Mouse (Mus musculus): ENCODE results near the gene Acot4. TPM values are rescaled to one million over a fixed set of nuclear protein-coding genes. Genes with fewer than 3 reads are reported as not detected.
A peak's percentile ranks its signal among the peaks of the same experiment; 100 is the strongest.

Gene Acot4
- polyA plus RNA-seq, 2 experiments, result 5.0 to 8.4 TPM

DNA sequence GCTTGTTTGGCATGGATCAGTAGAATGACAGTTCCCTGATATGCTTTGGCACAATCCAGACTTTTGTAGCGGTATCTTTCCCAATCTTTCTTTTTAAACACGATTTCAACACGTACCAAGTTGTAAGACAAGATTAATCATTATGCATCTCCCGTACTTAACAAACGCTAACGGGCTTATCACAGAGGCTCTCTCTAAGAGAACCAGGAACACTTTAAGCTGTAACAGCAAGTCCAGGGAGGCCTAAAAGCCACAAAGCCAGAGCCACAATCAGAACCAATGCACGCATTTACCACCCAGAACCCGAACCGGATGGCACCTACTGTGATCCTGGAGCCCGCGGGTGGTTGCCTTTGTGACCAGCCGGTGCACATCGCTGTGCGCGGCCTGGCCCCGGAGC lies 15.0 kb downstream of the Acot4 start:
- Histone ChIP-seq H3K4me1 (replicated peaks; ENCODE audit: control insufficient read depth in 2 of 2, insufficient read depth in 2 of 2, low read length in 1 of 2) (no peaks in the 10 kb centered on the region; a peak in 1 of 4 replicates), H3K9ac (replicated peaks) (no peak overlapping the region), H3K4me2 (ENCODE audit: low read depth) (peak overlapping the region; percentile 28), H3K9me3 (ENCODE audit: control insufficient read depth, low read length) (no peaks in the 10 kb centered on the region), H3K27me3 (ENCODE audit: control insufficient read depth, insufficient read depth, low read length) (peaks cover 21% of the 10 kb centered on the region), H3K36me3 (replicated peaks; ENCODE audit: control insufficient read depth, insufficient read depth, low read depth) (no peaks in the 10 kb centered on the region), H3K27ac (no peak overlapping the region), H3K4me3 (ENCODE audit: insufficient read depth in 1 of 2, low read depth in 2 of 2, low read length in 2 of 2) (peak overlapping the region; percentile 37 to 45; a peak in 3 of 4 replicates)
- TF ChIP-seq CTCF (IDR thresholded peaks at IDR 0.05; ENCODE audit: low read depth) (no peak), EP300 (IDR thresholded peaks at IDR 0.05; ENCODE audit: low read depth) (no peak)
- ATAC-seq (ENCODE audit: insufficient read depth) (no peak), DNase-seq (ENCODE audit: low read depth in 3 of 3, low spot score in 3 of 3) (no peak)
- 15% methylated on average over 16 of the region's 16 CpGs for WGBS (ENCODE audit: insufficient replicate concordance)

- TF ChIP-seq CTCF (IDR thresholded peaks at IDR 0.05; ENCODE audit: low read depth), result peak; percentile 24; the same call in 1 of the 2 replicates
- no peak for TF ChIP-seq EP300 (IDR thresholded peaks at IDR 0.05; ENCODE audit: low read depth)
- Histone ChIP-seq H3K4me2 (ENCODE audit: low read depth) (peak overlapping the region; percentile 49), H3K36me3 (replicated peaks; ENCODE audit: control insufficient read depth, insufficient read depth, low read depth) (no peaks in the 10 kb centered on the region), H3K9ac (replicated peaks) (peak overlapping the region; percentile 23; the same call in 1 of the 2 replicates), H3K27ac (no peak overlapping the region), H3K9me3 (ENCODE audit: control insufficient read depth, low read length) (no peaks in the 10 kb centered on the region), H3K4me3 (ENCODE audit: insufficient read depth in 1 of 2, low read depth in 2 of 2, low read length in 2 of 2) (peak overlapping the region; percentile 39 to 45), H3K4me1 (replicated peaks; ENCODE audit: control insufficient read depth in 2 of 2, insufficient read depth in 2 of 2, low read length in 1 of 2) (no peaks in the 10 kb centered on the region; a peak in 1 of 4 replicates), H3K27me3 (ENCODE audit: control insufficient read depth, insufficient read depth, low read length) (peaks cover 21% of the 10 kb centered on the region)
- 4% methylated on average over 39 of the region's 46 CpGs for WGBS (ENCODE audit: insufficient replicate concordance)
- ATAC-seq (ENCODE audit: insufficient read depth), result no peak
- DNase-seq (ENCODE audit: low read depth in 3 of 3, low spot score in 3 of 3), result no peak
Observed at GRCm38 (mm10) chr12:84053679-84054391, 15.7 kb downstream of the Acot4 start.

- H3K9me3 ChIP-seq (ENCODE audit: control insufficient read depth, low read length), result no peaks in the 10 kb centered on the region
- no peak overlapping the region for H3K4me2 ChIP-seq (ENCODE audit: low read depth)
- H3K9ac ChIP-seq (replicated peaks), result no peak overlapping the region
- no peaks in the 10 kb centered on the region for H3K27me3 ChIP-seq (ENCODE audit: control insufficient read depth, insufficient read depth, low read length)
- no peak overlapping the region for H3K27ac ChIP-seq
- no peaks in the 10 kb centered on the region for H3K36me3 ChIP-seq (replicated peaks; ENCODE audit: control insufficient read depth, insufficient read depth, low read depth)
- no peaks in the 10 kb centered on the region for H3K4me1 ChIP-seq (replicated peaks; ENCODE audit: control insufficient read depth in 2 of 2, insufficient read depth in 2 of 2, low read length in 1 of 2)
- no peak overlapping the region for H3K4me3 ChIP-seq (ENCODE audit: insufficient read depth in 1 of 2, low read depth in 2 of 2, low read length in 2 of 2)
- no peak for ATAC-seq (ENCODE audit: insufficient read depth)
- peak; percentile 55; the same call in 1 of the 2 replicates for TF ChIP-seq CTCF (IDR thresholded peaks at IDR 0.05; ENCODE audit: low read depth)
- TF ChIP-seq EP300 (IDR thresholded peaks at IDR 0.05; ENCODE audit: low read depth), result no peak
- no peak for DNase-seq (ENCODE audit: low read depth in 3 of 3, low spot score in 3 of 3)
- WGBS (ENCODE audit: insufficient replicate concordance), result 8% methylated on average over 2 of the region's 2 CpGs
Observed at GRCm38 (mm10) chr12:84060946-84061345, 22.8 kb downstream of the Acot4 start.

DNA sequence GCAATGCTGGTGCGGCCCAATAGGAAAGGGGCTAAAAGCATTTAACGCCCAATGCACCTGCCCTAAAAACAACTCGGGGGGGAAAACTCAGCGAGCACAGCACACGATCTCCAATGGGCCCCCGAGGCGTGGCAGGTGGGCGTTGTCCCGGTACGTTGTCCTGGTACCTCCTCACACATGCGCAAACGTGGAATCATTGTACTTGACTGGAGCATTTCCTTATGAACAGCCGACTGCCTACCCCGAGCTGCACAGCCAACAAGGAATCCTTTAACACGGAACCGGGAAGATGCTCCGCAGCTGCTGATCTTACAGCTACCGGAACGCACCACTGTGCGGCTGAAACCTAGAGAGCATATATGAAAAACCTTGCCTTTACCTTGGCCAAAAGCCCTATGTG lies 24.2 kb downstream of the Acot4 start:
- H3K9me3 ChIP-seq (ENCODE audit: control insufficient read depth, low read length), result no peaks in the 10 kb centered on the region
- H3K4me3 ChIP-seq (ENCODE audit: insufficient read depth in 1 of 2, low read depth in 2 of 2, low read length in 2 of 2), result no peak overlapping the region
- DNase-seq (ENCODE audit: low read depth in 3 of 3, low spot score in 3 of 3) (no peak), ATAC-seq (ENCODE audit: insufficient read depth) (no peak)
- H3K27ac ChIP-seq, result no peak overlapping the region
- no peak for TF ChIP-seq EP300 (IDR thresholded peaks at IDR 0.05; ENCODE audit: low read depth)
- TF ChIP-seq CTCF (IDR thresholded peaks at IDR 0.05; ENCODE audit: low read depth), result no peak
- H3K4me1 ChIP-seq (replicated peaks; ENCODE audit: control insufficient read depth in 2 of 2, insufficient read depth in 2 of 2, low read length in 1 of 2), result no peaks in the 10 kb centered on the region
- no peaks in the 10 kb centered on the region for H3K36me3 ChIP-seq (replicated peaks; ENCODE audit: control insufficient read depth, insufficient read depth, low read depth)
- H3K9ac ChIP-seq (replicated peaks), result no peak overlapping the region
- 81% methylated on average over 20 of the region's 20 CpGs for WGBS (ENCODE audit: insufficient replicate concordance)
- no peak overlapping the region for H3K4me2 ChIP-seq (ENCODE audit: low read depth)
- H3K27me3 ChIP-seq (ENCODE audit: control insufficient read depth, insufficient read depth, low read length), result no peaks in the 10 kb centered on the region

- Histone ChIP-seq H3K27me3 (ENCODE audit: control insufficient read depth, insufficient read depth, low read length) (no peaks in the 10 kb centered on the region; the same call in 1 of the 2 replicates), H3K9ac (replicated peaks) (no peak overlapping the region), H3K9me3 (ENCODE audit: control insufficient read depth, low read length) (no peaks in the 10 kb centered on the region), H3K4me3 (ENCODE audit: insufficient read depth in 1 of 2, low read depth in 2 of 2, low read length in 2 of 2) (no peak overlapping the region), H3K4me2 (ENCODE audit: low read depth) (no peak overlapping the region), H3K27ac (no peak overlapping the region), H3K4me1 (replicated peaks; ENCODE audit: control insufficient read depth in 2 of 2, insufficient read depth in 2 of 2, low read length in 1 of 2) (no peaks in the 10 kb centered on the region), H3K36me3 (replicated peaks; ENCODE audit: control insufficient read depth, insufficient read depth, low read depth) (no peaks in the 10 kb centered on the region)
- DNase-seq (ENCODE audit: low read depth in 3 of 3, low spot score in 3 of 3), result no peak
- no peak for ATAC-seq (ENCODE audit: insufficient read depth)
- 52% methylated on average over 5 of the region's 5 CpGs for WGBS (ENCODE audit: insufficient replicate concordance)
- TF ChIP-seq CTCF (IDR thresholded peaks at IDR 0.05; ENCODE audit: low read depth), result peak; percentile 63
- no peak for TF ChIP-seq EP300 (IDR thresholded peaks at IDR 0.05; ENCODE audit: low read depth)
Observed at GRCm38 (mm10) chr12:84063228-84063627, 25.0 kb downstream of the Acot4 start.
